Mouse (Mus musculus): ENCODE measurements around the gene Hipk2. TPM values are rescaled to one million over a fixed set of nuclear protein-coding genes. Genes with fewer than 3 reads are reported as not detected.

Hipk2 gene
- polyA plus RNA-seq, 1 experiment from 2014 or later = 30.8 TPM

DNA sequence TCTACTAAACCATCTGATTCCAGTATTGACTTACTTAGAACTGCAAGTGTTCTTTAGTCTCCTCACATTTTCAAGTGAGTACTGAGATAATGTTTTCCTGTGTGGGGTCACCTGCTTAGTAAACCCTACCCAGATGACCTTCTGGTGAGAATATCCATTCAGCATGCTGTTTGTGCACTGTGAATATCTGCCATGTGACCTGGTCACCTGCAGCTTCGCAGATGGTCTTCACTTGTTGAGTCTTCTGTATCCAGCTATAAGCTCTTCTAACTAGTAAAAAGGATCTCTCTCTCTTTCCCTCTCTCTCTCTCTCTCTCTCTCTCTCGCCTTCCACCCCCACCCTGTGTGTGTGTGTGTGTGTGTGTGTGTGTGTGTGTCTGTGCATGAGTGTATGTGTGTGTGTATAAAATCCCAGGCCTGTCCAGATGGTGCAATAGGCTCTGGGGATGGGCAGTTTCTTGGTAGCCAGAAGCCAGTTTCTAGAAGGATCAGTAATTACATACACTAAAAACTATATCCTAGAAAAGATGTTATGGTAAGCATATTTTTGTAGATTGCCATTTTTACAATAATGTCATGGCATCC, 99.9 kb downstream of the Hipk2 start:
- Histone ChIP-seq H3K9me3 (replicated peaks) (no peaks in the 10 kb centered on the region), H3K4me3 (replicated peaks) (no peak overlapping the region), H3K36me3 (0 out of 2 replicates have a peak, but pooled peaks cover 5% of the 10 kb centered on the region), H3K4me2 (no peak overlapping the region), H3K9ac (no peak overlapping the region), H3K4me1 (peaks cover 10% of the 10 kb centered on the region), H3K27me3 (no peaks in the 10 kb centered on the region), H3K27ac (no peak overlapping the region)
- 80% methylated on average over 2 of the region's 2 CpGs for WGBS
- no peak for ATAC-seq (replicated peaks; ENCODE audit: low FRiP score)

DNA sequence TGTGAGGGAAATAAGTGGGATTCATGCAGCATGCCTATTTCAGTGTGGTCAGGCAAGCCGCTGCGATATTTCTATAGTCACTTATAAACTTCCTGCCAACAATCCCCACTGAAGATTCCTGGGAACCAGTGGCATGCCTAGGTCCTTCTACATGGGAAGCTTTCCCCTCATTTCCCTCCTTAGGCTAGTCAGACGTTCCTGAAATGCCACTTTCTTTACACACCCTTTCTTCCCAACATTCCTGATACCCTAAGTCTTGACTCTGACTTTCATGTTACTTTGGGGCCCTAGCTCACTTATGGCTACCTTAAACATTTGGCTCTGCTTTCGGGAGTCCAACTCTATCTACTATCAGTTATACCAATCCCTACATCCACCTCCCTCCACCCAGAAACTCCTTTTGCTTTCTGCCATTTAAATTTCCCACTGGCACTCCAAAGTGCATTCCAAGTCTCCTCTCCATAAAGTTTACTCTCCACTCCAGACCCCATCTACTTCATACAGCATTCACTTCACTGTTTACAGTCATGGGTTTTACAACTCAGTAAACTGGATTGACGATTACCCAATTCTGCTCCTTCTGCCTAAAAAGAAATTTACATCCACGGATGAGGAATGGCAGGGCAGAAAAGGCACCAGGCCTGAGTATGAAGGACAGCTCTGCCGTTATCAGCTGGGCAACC, 103.0 kb downstream of the Hipk2 start:
- no peak overlapping the region for H3K27ac ChIP-seq
- WGBS = 78% methylated on average over 7 of the region's 7 CpGs
- no peaks in the 10 kb centered on the region for H3K9me3 ChIP-seq (replicated peaks)
- peaks cover 13% of the 10 kb centered on the region for H3K4me1 ChIP-seq
- ATAC-seq (replicated peaks; ENCODE audit: low FRiP score) = no peak
- H3K4me2 ChIP-seq = no peak overlapping the region
- H3K4me3 ChIP-seq (replicated peaks) = no peak overlapping the region
- 0 out of 2 replicates have a peak, but pooled peaks cover 5% of the 10 kb centered on the region for H3K36me3 ChIP-seq
- H3K9ac ChIP-seq = no peak overlapping the region
- no peaks in the 10 kb centered on the region for H3K27me3 ChIP-seq

DNA sequence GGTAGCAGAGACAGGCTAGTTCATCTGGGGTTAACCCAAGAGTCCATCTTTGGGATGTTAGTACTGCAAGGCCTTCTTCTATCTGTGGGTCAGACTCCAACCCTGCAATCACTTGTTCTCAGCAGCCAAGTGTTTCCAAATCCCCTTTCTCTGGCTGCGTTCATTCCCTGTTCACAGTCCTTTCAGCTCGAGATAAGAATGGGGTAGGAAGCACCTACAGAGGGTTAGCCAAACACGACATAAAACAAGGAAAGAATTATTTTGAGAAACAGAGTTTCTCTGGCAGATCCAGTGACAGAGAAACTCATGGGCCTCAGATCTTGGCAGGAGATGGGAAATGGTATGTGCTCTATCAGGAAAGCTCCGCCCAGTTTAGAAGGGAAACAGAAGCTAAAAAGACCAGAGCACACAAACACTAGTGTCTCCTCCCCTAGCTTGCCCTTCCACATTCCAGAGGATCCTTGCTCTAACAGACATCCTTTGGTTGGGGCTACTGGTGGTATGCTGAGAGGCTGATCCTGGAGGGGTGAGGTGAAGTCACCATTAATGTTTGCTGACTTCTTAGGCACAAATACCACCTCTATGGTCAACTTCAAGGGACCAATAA, 104.8 kb downstream of the Hipk2 start:
- H3K36me3 ChIP-seq = peaks cover 10% of the 10 kb centered on the region
- H3K27ac ChIP-seq = peak overlapping the region; percentile 24
- ATAC-seq (replicated peaks; ENCODE audit: low FRiP score) = no peak; the same call in 1 of the 2 replicates
- no peaks in the 10 kb centered on the region for H3K9me3 ChIP-seq (replicated peaks)
- H3K4me2 ChIP-seq = no peak overlapping the region
- H3K4me1 ChIP-seq = peaks cover 13% of the 10 kb centered on the region
- H3K4me3 ChIP-seq (replicated peaks) = no peak overlapping the region
- WGBS = 51% methylated on average over 4 of the region's 4 CpGs
- H3K27me3 ChIP-seq = no peaks in the 10 kb centered on the region
- no peak overlapping the region for H3K9ac ChIP-seq

DNA sequence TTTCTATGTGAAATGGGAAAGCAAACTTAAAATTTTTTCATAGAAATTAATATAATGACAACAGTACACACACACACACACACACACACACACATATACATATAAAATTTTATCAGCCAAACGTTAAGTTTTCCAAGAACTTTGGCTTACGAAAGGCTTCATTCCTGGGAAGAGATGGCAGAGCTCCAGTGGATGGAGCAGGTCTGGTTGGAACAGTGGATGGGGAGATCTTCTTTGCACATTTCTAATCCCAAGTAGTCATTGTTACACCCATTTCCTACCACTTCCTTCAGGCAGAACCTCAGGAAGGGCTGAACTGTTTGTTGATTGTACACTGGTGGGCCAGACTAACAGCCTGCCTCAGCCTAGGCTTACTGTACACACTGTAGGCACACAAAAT, 106.3 kb downstream of the Hipk2 start:
- Histone ChIP-seq H3K36me3 (peaks cover 14% of the 10 kb centered on the region), H3K4me3 (replicated peaks) (no peak overlapping the region), H3K27me3 (no peaks in the 10 kb centered on the region), H3K4me1 (peaks cover 10% of the 10 kb centered on the region), H3K27ac (no peak overlapping the region), H3K9me3 (replicated peaks) (no peaks in the 10 kb centered on the region), H3K4me2 (no peak overlapping the region), H3K9ac (no peak overlapping the region)
- 82% methylated on average over 2 of the region's 2 CpGs for WGBS
- no peak for ATAC-seq (replicated peaks; ENCODE audit: low FRiP score)

DNA sequence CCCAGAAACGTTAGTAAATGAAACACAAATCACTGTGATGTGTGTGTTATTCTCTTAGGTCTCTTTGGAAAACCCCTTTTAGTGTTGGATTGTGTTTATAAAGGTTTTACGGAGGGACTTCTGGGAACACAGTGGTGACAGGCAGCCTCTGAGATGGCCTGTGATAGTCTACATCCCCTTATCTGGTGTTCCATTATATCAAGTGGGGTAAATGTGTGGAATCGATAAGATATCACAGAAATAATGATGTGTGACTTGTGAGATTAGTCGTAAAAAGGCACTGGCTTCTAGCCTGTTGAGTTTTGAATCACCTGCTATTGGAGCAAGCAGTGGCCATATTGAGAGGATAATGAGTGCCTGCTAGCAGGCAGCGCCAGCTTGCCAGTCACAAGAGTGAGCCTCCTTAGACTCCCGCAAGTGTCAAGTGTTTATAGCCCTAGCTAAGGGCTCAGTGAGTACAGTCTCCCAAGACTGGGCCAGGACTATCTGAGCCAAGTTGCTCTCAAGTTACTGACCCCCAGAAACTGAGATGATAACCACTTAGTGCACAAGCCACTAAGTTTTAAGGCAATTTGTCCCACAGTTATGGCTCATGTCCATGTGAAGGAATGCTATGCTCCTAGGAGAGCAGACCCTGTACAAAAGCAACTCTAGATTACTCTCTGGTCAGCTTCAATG, 113.2 kb downstream of the Hipk2 start:
- 62% methylated on average over 6 of the region's 6 CpGs for WGBS
- H3K9ac ChIP-seq = no peak overlapping the region
- no peak for ATAC-seq (replicated peaks; ENCODE audit: low FRiP score)
- no peaks in the 10 kb centered on the region for H3K27me3 ChIP-seq
- no peaks in the 10 kb centered on the region for H3K9me3 ChIP-seq (replicated peaks)
- H3K4me3 ChIP-seq (replicated peaks) = no peak overlapping the region
- no peak overlapping the region for H3K4me2 ChIP-seq
- H3K27ac ChIP-seq = no peak overlapping the region
- H3K36me3 ChIP-seq = peaks cover 14% of the 10 kb centered on the region
- H3K4me1 ChIP-seq = peaks cover 18% of the 10 kb centered on the region; the same call in 1 of the 2 replicates

DNA sequence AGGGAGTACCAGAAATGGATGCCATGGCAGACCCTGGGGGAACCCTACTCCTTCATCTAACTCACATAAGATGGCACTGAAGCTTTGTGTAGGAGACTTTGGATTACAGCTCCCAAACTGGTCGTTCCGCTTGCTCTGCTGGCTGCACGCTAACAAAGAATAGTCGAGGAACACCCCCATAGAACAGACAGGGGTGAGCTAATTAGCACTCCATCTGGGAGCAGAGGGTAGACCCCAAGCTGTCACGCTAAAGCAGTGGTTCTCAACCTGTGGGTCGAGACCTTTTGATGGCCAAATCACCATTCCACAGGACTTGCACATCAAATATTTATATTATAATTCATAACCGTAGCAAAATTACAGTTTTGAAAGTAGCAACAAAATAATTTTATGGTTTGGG, 114.0 kb downstream of the Hipk2 start:
- Histone ChIP-seq H3K9ac (no peak overlapping the region), H3K9me3 (replicated peaks) (no peaks in the 10 kb centered on the region), H3K4me3 (replicated peaks) (no peak overlapping the region), H3K4me2 (no peak overlapping the region), H3K36me3 (0 out of 2 replicates have a peak, but pooled peaks cover 11% of the 10 kb centered on the region), H3K27me3 (no peaks in the 10 kb centered on the region), H3K4me1 (peaks cover 18% of the 10 kb centered on the region; the same call in 1 of the 2 replicates), H3K27ac (peak overlapping the region; percentile 7; the same call in 1 of the 2 replicates)
- WGBS = 87% methylated on average over 7 of the region's 7 CpGs
- no peak for ATAC-seq (replicated peaks; ENCODE audit: low FRiP score)

DNA sequence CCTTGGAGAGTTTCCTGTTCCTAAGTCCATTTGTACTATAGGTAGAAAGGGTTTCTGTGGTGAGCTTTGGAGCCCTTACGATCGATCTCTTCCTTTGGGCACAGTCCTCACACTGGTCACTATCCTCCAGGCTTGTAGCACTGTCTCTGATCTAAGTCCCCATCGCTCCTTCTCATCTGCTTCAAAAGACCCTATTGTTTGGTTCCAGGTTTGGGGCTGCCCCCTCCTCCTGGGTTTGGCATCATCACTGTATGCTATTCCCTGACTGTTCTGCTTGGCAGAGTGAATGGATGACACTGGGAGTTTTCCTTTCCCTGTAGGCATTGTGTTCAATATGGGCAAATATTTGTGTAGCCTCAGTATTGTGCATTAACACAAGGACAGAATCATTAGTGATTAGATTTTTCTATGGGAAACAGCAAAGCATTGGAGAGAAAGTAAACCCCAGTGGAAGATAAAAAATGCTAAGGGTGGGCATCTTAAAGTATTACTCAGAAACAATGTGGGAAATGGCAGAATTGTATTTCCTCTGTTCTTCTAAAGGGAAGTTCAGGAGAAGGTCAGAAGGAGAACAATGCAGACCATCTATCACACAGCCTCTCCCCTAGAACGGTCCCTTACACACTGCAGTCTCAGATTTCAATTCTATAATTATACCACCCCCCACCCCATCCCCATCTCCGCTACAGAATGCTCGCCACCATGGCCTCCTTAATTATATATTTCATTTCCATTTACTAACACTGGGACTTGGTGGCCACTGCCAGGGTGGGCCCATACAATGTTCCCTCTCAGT, 114.9 kb downstream of the Hipk2 start:
- H3K4me1 ChIP-seq = peaks cover 18% of the 10 kb centered on the region; the same call in 1 of the 2 replicates
- H3K27ac ChIP-seq = peak overlapping the region; percentile 67
- no peak overlapping the region for H3K4me2 ChIP-seq
- H3K4me3 ChIP-seq (replicated peaks) = no peak overlapping the region
- 56% methylated on average over 6 of the region's 6 CpGs for WGBS
- no peaks in the 10 kb centered on the region for H3K9me3 ChIP-seq (replicated peaks)
- H3K27me3 ChIP-seq = no peaks in the 10 kb centered on the region
- 0 out of 2 replicates have a peak, but pooled peaks cover 6% of the 10 kb centered on the region for H3K36me3 ChIP-seq
- no peak overlapping the region for H3K9ac ChIP-seq
- no peak; the same call in 1 of the 2 replicates for ATAC-seq (replicated peaks; ENCODE audit: low FRiP score)

DNA sequence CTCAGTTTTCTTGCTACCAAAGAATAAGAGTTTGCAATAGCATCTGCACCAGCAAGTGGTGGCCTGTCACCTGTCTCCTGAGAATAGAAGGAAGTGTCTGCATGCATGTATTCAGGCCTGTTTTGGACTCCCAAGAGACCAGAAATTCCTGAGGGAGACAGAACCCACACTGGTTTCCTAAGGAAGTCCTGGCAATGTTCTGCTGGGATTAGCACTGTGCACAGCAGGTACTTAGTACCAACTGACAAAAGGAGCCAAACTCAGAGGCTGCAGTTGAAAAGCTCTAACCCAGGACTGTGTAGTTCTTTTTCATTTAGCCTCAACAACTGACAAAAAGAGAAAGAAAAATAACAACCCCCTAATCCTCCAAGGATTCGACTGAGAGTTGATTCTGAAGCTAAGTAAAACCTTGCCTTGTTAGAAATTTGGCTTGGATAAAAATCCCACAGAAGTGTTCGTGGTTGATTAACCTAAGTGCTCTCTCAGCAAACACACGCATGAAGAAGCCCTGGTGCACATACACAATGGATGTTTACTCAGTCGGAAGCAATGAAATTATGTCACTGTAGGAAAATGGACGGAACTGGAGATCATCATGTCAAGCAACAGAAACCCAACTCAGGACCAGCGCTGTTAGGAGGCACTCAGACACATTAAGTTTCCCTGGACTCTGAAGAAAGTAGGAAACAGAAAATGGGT, 115.9 kb downstream of the Hipk2 start:
- Histone ChIP-seq H3K4me1 (peaks cover 18% of the 10 kb centered on the region; the same call in 1 of the 2 replicates), H3K9ac (no peak overlapping the region), H3K27ac (peak overlapping the region; percentile 67; the same call in 1 of the 2 replicates), H3K27me3 (no peaks in the 10 kb centered on the region), H3K9me3 (replicated peaks) (no peaks in the 10 kb centered on the region), H3K4me3 (replicated peaks) (no peak overlapping the region), H3K36me3 (0 out of 2 replicates have a peak, but pooled peaks cover 2% of the 10 kb centered on the region), H3K4me2 (no peak overlapping the region)
- WGBS = 59% methylated on average over 6 of the region's 6 CpGs
- no peak for ATAC-seq (replicated peaks; ENCODE audit: low FRiP score)

DNA sequence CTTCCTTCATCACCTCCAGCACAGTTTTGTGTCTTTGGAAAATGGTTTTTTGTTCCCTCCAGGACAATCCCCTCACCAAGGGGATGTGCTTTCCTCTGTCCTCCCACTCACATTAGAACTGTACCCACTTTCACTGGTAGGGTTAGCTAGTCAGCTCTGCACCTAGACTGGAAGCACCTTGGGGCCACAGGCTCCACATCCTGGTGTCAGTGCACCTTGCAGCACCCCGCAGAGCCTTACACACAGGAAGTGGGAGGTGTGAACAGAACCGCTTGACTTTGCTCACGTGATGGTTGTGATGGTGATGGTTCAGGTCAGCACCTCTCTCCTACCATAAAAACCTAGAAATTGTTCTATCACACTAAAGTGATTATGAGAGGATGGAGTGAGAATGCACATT, 116.8 kb downstream of the Hipk2 start:
- H3K9ac ChIP-seq = no peak overlapping the region
- H3K4me3 ChIP-seq (replicated peaks) = no peak overlapping the region
- H3K4me2 ChIP-seq = no peak overlapping the region
- no peaks in the 10 kb centered on the region for H3K9me3 ChIP-seq (replicated peaks)
- WGBS = 80% methylated on average over 3 of the region's 3 CpGs
- ATAC-seq (replicated peaks; ENCODE audit: low FRiP score) = no peak
- 0 out of 2 replicates have a peak, but pooled peaks cover 2% of the 10 kb centered on the region for H3K36me3 ChIP-seq
- H3K4me1 ChIP-seq = peaks cover 18% of the 10 kb centered on the region; the same call in 1 of the 2 replicates
- no peak overlapping the region for H3K27ac ChIP-seq
- H3K27me3 ChIP-seq = no peaks in the 10 kb centered on the region

DNA sequence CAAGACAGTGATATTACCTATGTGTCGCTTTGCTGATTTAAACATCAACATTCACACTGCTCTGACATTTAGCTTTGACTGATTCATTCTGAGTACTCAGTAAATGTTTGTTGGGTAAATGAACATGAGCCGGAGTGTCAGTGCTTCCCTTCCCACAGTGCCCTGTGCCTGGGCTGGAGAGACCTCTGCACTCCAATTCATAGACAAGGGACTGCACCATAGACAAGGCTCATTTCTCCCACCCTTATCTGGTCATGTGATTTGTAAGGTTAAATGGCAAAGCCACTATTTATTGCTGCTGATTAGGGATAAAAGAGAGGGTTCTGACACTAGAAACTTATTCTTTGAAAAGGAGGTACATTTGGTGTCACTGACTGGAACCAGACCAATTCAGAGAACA, 118.4 kb downstream of the Hipk2 start:
- Histone ChIP-seq H3K4me3 (replicated peaks) (no peak overlapping the region), H3K9me3 (replicated peaks) (no peaks in the 10 kb centered on the region), H3K4me1 (peaks cover 21% of the 10 kb centered on the region; the same call in 1 of the 2 replicates), H3K27ac (no peak overlapping the region), H3K9ac (no peak overlapping the region), H3K27me3 (no peaks in the 10 kb centered on the region), H3K4me2 (no peak overlapping the region), H3K36me3 (no peaks in the 10 kb centered on the region)
- no peak for ATAC-seq (replicated peaks; ENCODE audit: low FRiP score)
- WGBS = 89% methylated on average over 2 of the region's 2 CpGs

DNA sequence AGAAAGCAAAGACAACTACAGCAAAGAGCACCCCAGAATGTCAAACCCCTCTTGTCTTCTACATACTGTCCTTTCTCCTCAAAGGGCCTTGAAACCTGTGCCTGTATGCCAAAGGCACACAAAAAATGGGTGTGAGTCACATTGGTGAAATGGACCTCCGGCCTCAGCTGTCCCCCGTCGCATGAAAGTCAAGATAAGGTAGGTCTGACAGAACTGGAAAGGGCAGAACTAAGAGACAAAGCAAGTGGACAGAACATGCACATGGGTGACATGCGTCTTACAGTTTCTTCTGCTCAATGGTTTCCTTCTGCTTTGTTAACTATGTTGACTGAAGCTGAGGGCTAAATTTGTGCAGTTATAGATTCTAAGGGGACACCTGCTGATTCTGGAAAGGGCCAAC, 119.0 kb downstream of the Hipk2 start:
- 94% methylated on average over 4 of the region's 4 CpGs for WGBS
- H3K4me2 ChIP-seq = no peak overlapping the region

More for the DNA sequence above, 119.0 kb downstream of the Hipk2 start:
- H3K9me3 ChIP-seq (replicated peaks) = no peaks in the 10 kb centered on the region
- peaks cover 20% of the 10 kb centered on the region; the same call in 1 of the 2 replicates for H3K4me1 ChIP-seq
- no peak for ATAC-seq (replicated peaks; ENCODE audit: low FRiP score)
- no peaks in the 10 kb centered on the region for H3K27me3 ChIP-seq
- no peak overlapping the region for H3K9ac ChIP-seq
- no peaks in the 10 kb centered on the region for H3K36me3 ChIP-seq
- H3K4me3 ChIP-seq (replicated peaks) = no peak overlapping the region
- H3K27ac ChIP-seq = no peak overlapping the region
